Mouse (Mus musculus): ENCODE measurements at regions not wholly inside any gene's neighbourhood (a gene's known extent, or its start where the extent isn't known, plus 50 kb on each side); places are given as distances from the start of the nearest gene placed in this dataset.

DNA sequence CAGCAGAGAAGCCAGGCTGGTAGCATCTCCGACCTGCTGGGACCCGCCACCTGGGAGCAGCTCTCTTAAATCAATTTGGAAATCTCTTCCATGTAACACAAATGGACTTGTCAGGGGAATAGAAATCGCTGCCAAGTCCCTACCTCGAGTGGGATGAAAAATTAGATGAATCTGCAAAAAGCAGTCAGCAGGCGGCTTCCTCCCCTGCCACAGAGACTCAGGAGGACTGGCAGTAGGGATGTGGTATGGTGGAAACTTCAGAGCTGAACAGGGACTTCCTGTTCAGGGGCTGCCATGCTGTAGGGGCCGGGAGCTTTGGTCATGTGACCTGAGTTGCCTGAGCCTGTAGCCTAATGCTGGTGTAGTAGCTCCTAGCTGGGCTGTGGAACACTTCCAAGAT is 379.1 kb downstream of the Tbc1d22a start:
- WGBS, result 58% methylated on average over 6 of the region's 6 CpGs
- Histone ChIP-seq H3K4me3 (ENCODE audit: insufficient read depth, low read depth, low read length) (no peak overlapping the region), H3K4me1 (ENCODE audit: control insufficient read depth, insufficient read depth, low read length) (peaks cover 5% of the 10 kb centered on the region; the same call in 1 of the 2 replicates), H3K27ac (ENCODE audit: insufficient read depth, low read depth, low read length) (no peak overlapping the region)
- TF ChIP-seq CTCF (IDR thresholded peaks at IDR 0.05; ENCODE audit: insufficient read depth, low read depth, low read length) (no peak), POLR2A (IDR thresholded peaks at IDR 0.05; ENCODE audit: insufficient read depth, low read depth, low read length) (no peak)

GRCm38 (mm10) chr15:86606411-86606810 is 392.2 kb downstream of the Tbc1d22a start:
- H3K27ac ChIP-seq (ENCODE audit: insufficient read depth, low read depth, low read length), result no peak overlapping the region
- peaks cover 4% of the 10 kb centered on the region; the same call in 1 of the 2 replicates for H3K4me1 ChIP-seq (ENCODE audit: control insufficient read depth, insufficient read depth, low read length)
- no peak overlapping the region for H3K4me3 ChIP-seq (ENCODE audit: insufficient read depth, low read depth, low read length)
- TF ChIP-seq POLR2A (IDR thresholded peaks at IDR 0.05; ENCODE audit: insufficient read depth, low read depth, low read length) (no peak), CTCF (IDR thresholded peaks at IDR 0.05; ENCODE audit: insufficient read depth, low read depth, low read length) (no peak)

- H3K4me3 ChIP-seq (ENCODE audit: insufficient read depth, low read depth, low read length), result no peak overlapping the region
- no peak for TF ChIP-seq POLR2A (IDR thresholded peaks at IDR 0.05; ENCODE audit: insufficient read depth, low read depth, low read length)
- no peak for TF ChIP-seq CTCF (IDR thresholded peaks at IDR 0.05; ENCODE audit: insufficient read depth, low read depth, low read length)
- peaks cover 4% of the 10 kb centered on the region; the same call in 1 of the 2 replicates for H3K4me1 ChIP-seq (ENCODE audit: control insufficient read depth, insufficient read depth, low read length)
- no peak overlapping the region for H3K27ac ChIP-seq (ENCODE audit: insufficient read depth, low read depth, low read length)
- WGBS, result 95% methylated on average over 6 of the region's 6 CpGs
These were observed 395.4 kb downstream of the Tbc1d22a start for GRCm38 (mm10) chr15:86609692-86610091.

DNA sequence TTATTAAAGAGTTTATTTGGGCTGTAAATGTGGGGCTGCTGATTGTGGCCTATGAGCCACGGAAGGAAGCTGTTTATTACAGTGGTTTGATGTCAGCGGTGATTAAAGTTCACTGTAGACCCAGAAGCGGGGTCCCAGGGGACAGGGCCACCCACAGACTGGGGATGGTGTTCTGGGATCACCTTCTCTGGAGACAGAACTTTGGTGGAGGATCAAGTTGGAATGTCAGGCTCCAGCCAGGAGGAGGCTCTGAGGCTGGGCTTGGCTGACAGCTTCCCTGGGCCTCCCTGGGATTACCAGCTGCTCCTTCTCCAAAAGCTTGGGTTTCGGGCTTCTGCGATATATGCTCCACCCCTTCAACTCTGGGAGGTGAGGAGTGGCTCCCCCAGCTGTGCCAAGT is 417.1 kb downstream of the Tbc1d22a start:
- Histone ChIP-seq H3K4me3 (ENCODE audit: insufficient read depth, low read depth, low read length) (no peak overlapping the region), H3K27ac (ENCODE audit: insufficient read depth, low read depth, low read length) (no peak overlapping the region), H3K4me1 (ENCODE audit: control insufficient read depth, insufficient read depth, low read length) (no peaks in the 10 kb centered on the region)
- no peak for TF ChIP-seq CTCF (IDR thresholded peaks at IDR 0.05; ENCODE audit: insufficient read depth, low read depth, low read length)
- TF ChIP-seq POLR2A (IDR thresholded peaks at IDR 0.05; ENCODE audit: insufficient read depth, low read depth, low read length), result no peak
- 86% methylated on average over 5 of the region's 5 CpGs for WGBS

GRCm38 (mm10) chr15:86645244-86645643 is 431.0 kb downstream of the Tbc1d22a start:
- H3K27ac ChIP-seq (ENCODE audit: insufficient read depth, low read depth, low read length), result no peak overlapping the region
- WGBS, result 82% methylated on average over 9 of the region's 9 CpGs
- H3K4me1 ChIP-seq (ENCODE audit: control insufficient read depth, insufficient read depth, low read length), result no peaks in the 10 kb centered on the region
- TF ChIP-seq POLR2A (IDR thresholded peaks at IDR 0.05; ENCODE audit: insufficient read depth, low read depth, low read length) (no peak), CTCF (IDR thresholded peaks at IDR 0.05; ENCODE audit: insufficient read depth, low read depth, low read length) (no peak)
- no peak overlapping the region for H3K4me3 ChIP-seq (ENCODE audit: insufficient read depth, low read depth, low read length)

DNA sequence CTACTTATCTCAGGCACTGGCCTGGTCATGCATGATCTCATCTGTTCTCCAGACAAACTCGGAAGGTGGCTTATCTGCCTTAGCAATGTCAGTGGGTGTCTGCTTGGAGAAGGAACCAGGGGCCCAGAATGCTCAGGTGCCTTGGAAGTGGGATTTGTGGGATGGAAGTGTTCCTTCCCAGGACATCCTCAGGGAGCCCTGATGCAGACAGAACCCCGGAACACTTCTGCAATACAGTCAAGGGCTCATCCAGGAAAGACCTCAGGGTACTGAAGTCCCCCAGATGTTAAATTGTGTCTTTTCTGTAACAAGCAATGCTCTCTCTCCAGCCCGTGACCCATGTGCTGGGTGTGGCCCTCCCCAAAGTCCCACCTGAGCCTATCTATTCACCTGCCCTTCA is 433.9 kb downstream of the Tbc1d22a start:
- H3K4me3 ChIP-seq (ENCODE audit: insufficient read depth, low read depth, low read length), result no peak overlapping the region
- WGBS, result 96% methylated on average over 3 of the region's 3 CpGs
- H3K4me1 ChIP-seq (ENCODE audit: control insufficient read depth, insufficient read depth, low read length), result no peaks in the 10 kb centered on the region
- H3K27ac ChIP-seq (ENCODE audit: insufficient read depth, low read depth, low read length), result no peak overlapping the region
- no peak for TF ChIP-seq CTCF (IDR thresholded peaks at IDR 0.05; ENCODE audit: insufficient read depth, low read depth, low read length)
- no peak for TF ChIP-seq POLR2A (IDR thresholded peaks at IDR 0.05; ENCODE audit: insufficient read depth, low read depth, low read length)

DNA sequence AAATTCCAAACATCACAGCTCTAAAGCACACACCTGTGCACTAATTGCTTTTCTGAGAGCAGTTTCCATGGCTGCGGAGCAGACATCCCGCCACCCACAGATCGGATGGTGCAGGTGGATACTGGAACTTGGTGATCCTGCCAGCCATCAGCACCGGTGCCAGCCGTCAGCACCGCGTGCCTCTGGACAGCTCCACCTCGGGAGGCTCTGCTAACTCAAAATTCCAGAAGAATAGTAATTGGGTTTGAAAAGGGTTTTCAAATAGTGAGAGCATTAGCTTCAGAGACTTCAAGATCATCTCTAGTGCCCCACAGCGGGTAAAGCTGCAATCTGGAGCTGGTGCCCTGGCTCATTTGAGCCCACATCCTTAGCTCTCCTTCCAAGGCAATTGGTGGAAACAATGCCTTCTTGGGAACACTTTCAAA is 458.8 kb downstream of the Tbc1d22a start:
- no peak for TF ChIP-seq POLR2A (IDR thresholded peaks at IDR 0.05; ENCODE audit: insufficient read depth, low read depth, low read length)
- no peak for TF ChIP-seq CTCF (IDR thresholded peaks at IDR 0.05; ENCODE audit: insufficient read depth, low read depth, low read length)
- 19% methylated on average over 9 of the region's 9 CpGs for WGBS
- peaks cover 4% of the 10 kb centered on the region for H3K4me1 ChIP-seq (ENCODE audit: control insufficient read depth, insufficient read depth, low read length)
- H3K27ac ChIP-seq (ENCODE audit: insufficient read depth, low read depth, low read length), result no peak overlapping the region
- no peak overlapping the region for H3K4me3 ChIP-seq (ENCODE audit: insufficient read depth, low read depth, low read length)

DNA sequence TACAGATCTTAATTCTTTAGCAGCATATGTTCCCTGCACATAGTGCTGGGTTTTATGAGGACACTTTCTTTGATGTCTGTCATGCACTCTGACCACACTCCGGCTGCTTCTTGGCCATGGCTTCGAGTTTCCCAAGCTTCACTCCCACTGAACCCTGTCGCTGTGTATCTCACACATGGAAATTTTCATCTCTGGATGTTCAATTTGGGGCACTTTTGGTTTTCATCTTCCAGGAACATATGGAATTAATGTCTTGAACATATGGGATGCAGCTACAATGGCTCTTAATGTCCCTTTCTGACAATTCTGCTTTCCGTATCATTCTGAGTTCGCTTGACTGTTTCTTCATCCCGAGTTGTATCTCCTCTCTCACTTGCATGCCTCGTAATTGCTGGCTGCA is 462.8 kb downstream of the Tbc1d22a start:
- Histone ChIP-seq H3K27ac (ENCODE audit: insufficient read depth, low read depth, low read length) (no peak overlapping the region), H3K4me3 (ENCODE audit: insufficient read depth, low read depth, low read length) (no peak overlapping the region), H3K4me1 (ENCODE audit: control insufficient read depth, insufficient read depth, low read length) (peaks cover 4% of the 10 kb centered on the region)
- TF ChIP-seq POLR2A (IDR thresholded peaks at IDR 0.05; ENCODE audit: insufficient read depth, low read depth, low read length) (no peak), CTCF (IDR thresholded peaks at IDR 0.05; ENCODE audit: insufficient read depth, low read depth, low read length) (no peak)
- 91% methylated on average over 7 of the region's 7 CpGs for WGBS

DNA sequence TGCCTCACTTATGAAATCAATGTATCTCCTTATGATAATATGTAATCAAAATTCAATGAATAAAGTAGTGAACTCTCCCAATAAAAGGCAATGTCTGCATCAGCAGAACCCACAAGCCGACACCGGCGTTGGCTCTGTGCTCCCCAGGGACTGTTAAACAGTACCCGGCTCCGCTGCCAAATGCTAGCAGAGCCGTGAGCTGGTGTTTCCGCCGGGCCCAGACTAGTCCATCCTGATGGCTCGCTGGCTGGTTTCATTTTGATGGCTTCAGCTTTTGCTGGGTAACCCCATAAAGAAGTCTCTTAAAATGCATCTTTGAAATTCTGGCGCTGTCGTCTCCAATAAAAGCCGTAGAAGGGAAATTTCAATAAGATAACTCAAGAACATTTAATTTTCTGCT is 468.8 kb downstream of the Tbc1d22a start:
- TF ChIP-seq CTCF (IDR thresholded peaks at IDR 0.05; ENCODE audit: insufficient read depth, low read depth, low read length), result no peak
- TF ChIP-seq POLR2A (IDR thresholded peaks at IDR 0.05; ENCODE audit: insufficient read depth, low read depth, low read length), result no peak
- H3K4me3 ChIP-seq (ENCODE audit: insufficient read depth, low read depth, low read length), result no peak overlapping the region
- 83% methylated on average over 12 of the region's 12 CpGs for WGBS
- H3K4me1 ChIP-seq (ENCODE audit: control insufficient read depth, insufficient read depth, low read length), result no peaks in the 10 kb centered on the region
- H3K27ac ChIP-seq (ENCODE audit: insufficient read depth, low read depth, low read length), result no peak overlapping the region

DNA sequence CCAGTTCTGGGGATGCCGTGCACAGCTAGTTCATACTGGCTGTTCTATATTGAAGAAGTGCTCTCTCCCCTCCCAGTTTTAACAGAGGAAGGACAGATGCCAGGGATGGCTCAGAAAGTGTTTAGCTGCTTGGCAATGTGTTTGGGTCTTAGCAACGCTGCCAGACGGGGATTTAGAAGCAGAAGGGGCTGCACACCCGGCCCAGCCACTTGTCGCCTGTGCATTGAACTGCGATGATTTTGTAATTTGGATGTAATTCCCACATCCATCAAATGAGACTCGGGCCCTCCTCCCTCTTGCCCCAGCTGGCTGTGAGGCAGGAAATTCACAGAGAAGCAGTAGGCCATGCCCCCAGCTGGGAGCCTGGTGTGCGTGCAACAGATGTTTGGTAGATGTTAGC is 475.4 kb downstream of the Tbc1d22a start:
- WGBS, result 54% methylated on average over 8 of the region's 8 CpGs
- no peak for TF ChIP-seq CTCF (IDR thresholded peaks at IDR 0.05; ENCODE audit: insufficient read depth, low read depth, low read length)
- TF ChIP-seq POLR2A (IDR thresholded peaks at IDR 0.05; ENCODE audit: insufficient read depth, low read depth, low read length), result no peak
- H3K4me1 ChIP-seq (ENCODE audit: control insufficient read depth, insufficient read depth, low read length), result no peaks in the 10 kb centered on the region; the same call in 1 of the 2 replicates
- H3K4me3 ChIP-seq (ENCODE audit: insufficient read depth, low read depth, low read length), result no peak overlapping the region
- no peak overlapping the region for H3K27ac ChIP-seq (ENCODE audit: insufficient read depth, low read depth, low read length)
